Comparison of ENCODE assay signal across 7 mouse cellular contexts in genomic region chr7:127674977-127675376, GRCm38 (mm10). TPM values are rescaled to one million over a fixed set of nuclear protein-coding genes. Genes with fewer than 3 reads are reported as not detected.
A peak's percentile ranks its signal among the peaks of the same experiment; 100 is the strongest.
DNase-seq lines count a peak whose midpoint lies in the region; ATAC-seq lines count a peak whose summit lies in the region.

No protein-coding gene starts in this region.

- H3K4me2 ChIP-seq in midbrain, embryonic 16.5 days (ENCODE audit: low read length) = no peak overlapping the region

- H3K36me3 ChIP-seq in limb, embryonic 10.5 days = peaks cover 16% of the 10 kb centered on the region
- no peaks in the 10 kb centered on the region; the same call in 1 of the 2 replicates for H3K36me3 ChIP-seq in midbrain, embryonic 16.5 days (ENCODE audit: control insufficient read depth, insufficient read depth, low read length)

- 0 out of 2 replicates have a peak overlapping the region, but pooled peaks have one; percentile 26 for H3K9ac ChIP-seq in midbrain, embryonic 16.5 days (ENCODE audit: low read depth, low read length)

- no peak overlapping the region for H3K4me3 ChIP-seq in limb, embryonic 10.5 days
- H3K4me3 ChIP-seq in midbrain, embryonic 16.5 days (ENCODE audit: low read depth, low read length) = no peak overlapping the region

- peak; percentile 81 for ATAC-seq in granulocyte monocyte progenitor cell, adult 5-6 weeks (replicated peaks; ENCODE audit: poor library complexity, severe bottlenecking)
- peak; percentile 75; the same call in 1 of the 2 replicates for ATAC-seq in midbrain, embryonic 16.5 days

- no peak overlapping the region for H3K27ac ChIP-seq in limb, embryonic 10.5 days
- H3K27ac ChIP-seq in midbrain, embryonic 16.5 days (ENCODE audit: low read length) = peak overlapping the region; percentile 54

- no peaks in the 10 kb centered on the region for H3K9me3 ChIP-seq in limb, embryonic 10.5 days (replicated peaks)
- H3K9me3 ChIP-seq in midbrain, embryonic 16.5 days (replicated peaks; ENCODE audit: control insufficient read depth, low read length, poor library complexity, severe bottlenecking) = no peaks in the 10 kb centered on the region

- peak; percentile 92 for DNase-seq in adrenal gland, postnatal 10 days
- peak; percentile 81 for DNase-seq in embryo, embryonic 9.5 days (ENCODE audit: extremely low spot score)
- peak; percentile 82 for DNase-seq in kidney, adult 18-20 months
- DNase-seq in limb, embryonic 10.5 days (ENCODE audit: low spot score) = peak; percentile 88
- DNase-seq in spleen, postnatal 10 days (ENCODE audit: low spot score in 2 of 2) = peak; percentile 79 to 90

- 3% methylated on average over 5 of the region's 5 CpGs for WGBS in limb, embryonic 10.5 days
- WGBS in midbrain, embryonic 16.5 days = 1% methylated on average over 5 of the region's 5 CpGs

- H3K4me1 ChIP-seq in limb, embryonic 10.5 days = peaks cover 9% of the 10 kb centered on the region
- no peaks in the 10 kb centered on the region for H3K4me1 ChIP-seq in midbrain, embryonic 16.5 days (ENCODE audit: control insufficient read depth, insufficient read depth, low read length)

- H3K27me3 ChIP-seq in limb, embryonic 10.5 days (ENCODE audit: low read depth, poor library complexity, severe bottlenecking) = no peaks in the 10 kb centered on the region
- no peaks in the 10 kb centered on the region for H3K27me3 ChIP-seq in midbrain, embryonic 16.5 days (ENCODE audit: control insufficient read depth, insufficient read depth, low read depth, low read length)

RNA-seq across cellular contexts. Expression of gene Bcl7c, which starts 33.8 kb away (rescaled TPM):
- total RNA-seq in adrenal gland, postnatal 10 days (2021) = 10 to 100 TPM; 77.0 to 81.8 TPM
- 50.9 and 81.5 TPM in 2 replicates for total RNA-seq in granulocyte monocyte progenitor cell, adult 5-6 weeks (2014; fragmentation: Nextera tagmentation)
- total RNA-seq in granulocyte monocyte progenitor cell, adult 5-6 weeks (2017) = 39.3 and 57.5 TPM in 2 replicates
- 77.9 and 79.5 TPM in 2 replicates for polyA plus RNA-seq in limb, embryonic 10.5 days (2016; fragmentation: Nextera tagmentation; extraction: Ambion mirVana)
- polyA plus RNA-seq in midbrain, embryonic 16.5 days (2015; fragmentation: Nextera tagmentation; extraction: Ambion mirVana) = 41.7 and 43.2 TPM in 2 replicates

RNA-seq across cellular contexts. Expression of gene Ctf1, which starts 37.6 kb away (rescaled TPM):
- total RNA-seq in adrenal gland, postnatal 10 days (2021) = 1 to 10 TPM; 6.3 to 6.8 TPM
- 0.73 and 1.2 TPM in 2 replicates for total RNA-seq in granulocyte monocyte progenitor cell, adult 5-6 weeks (2014; fragmentation: Nextera tagmentation)
- 0.90 and 3.2 TPM in 2 replicates for total RNA-seq in granulocyte monocyte progenitor cell, adult 5-6 weeks (2017)
- 11.1 and 14.2 TPM in 2 replicates for polyA plus RNA-seq in limb, embryonic 10.5 days (2016; fragmentation: Nextera tagmentation; extraction: Ambion mirVana)
- polyA plus RNA-seq in midbrain, embryonic 16.5 days (2015; fragmentation: Nextera tagmentation; extraction: Ambion mirVana) = 3.2 and 3.3 TPM in 2 replicates

RNA-seq across cellular contexts. Expression of gene Ctf2, which starts 57.0 kb away (rescaled TPM):
- not detected for total RNA-seq in adrenal gland, postnatal 10 days (2021)
- total RNA-seq in granulocyte monocyte progenitor cell, adult 5-6 weeks (2014; fragmentation: Nextera tagmentation) = not detected in 2 replicates
- 0.31 TPM in 1 of 2 replicates, not detected in the other for total RNA-seq in granulocyte monocyte progenitor cell, adult 5-6 weeks (2017)
- 0.28 and 0.73 TPM in 2 replicates for polyA plus RNA-seq in limb, embryonic 10.5 days (2016; fragmentation: Nextera tagmentation; extraction: Ambion mirVana)
- polyA plus RNA-seq in midbrain, embryonic 16.5 days (2015; fragmentation: Nextera tagmentation; extraction: Ambion mirVana) = 0.10 TPM in 1 of 2 replicates, not detected in the other

RNA-seq across cellular contexts. Expression of gene Zfp629, which starts 59.4 kb away (rescaled TPM):
- total RNA-seq in adrenal gland, postnatal 10 days (2021) = 10 to 100 TPM; 18.2 to 30.4 TPM
- 12.9 and 18.9 TPM in 2 replicates for total RNA-seq in granulocyte monocyte progenitor cell, adult 5-6 weeks (2014; fragmentation: Nextera tagmentation)
- 8.2 and 12.6 TPM in 2 replicates for total RNA-seq in granulocyte monocyte progenitor cell, adult 5-6 weeks (2017)
- polyA plus RNA-seq in limb, embryonic 10.5 days (2016; fragmentation: Nextera tagmentation; extraction: Ambion mirVana) = 29.0 and 32.9 TPM in 2 replicates
- 18.3 and 22.4 TPM in 2 replicates for polyA plus RNA-seq in midbrain, embryonic 16.5 days (2015; fragmentation: Nextera tagmentation; extraction: Ambion mirVana)
